Mouse (Mus musculus) thymus, adult 18-20 months (tissue): ENCODE results near the gene Arap1.

Experiments used
- DNase-seq, 2 experiments: peaks; one replicate each; pipeline ENCODE4 v3.0.0; 2022; ENCODE audit warnings: mixed read lengths in 2 of 2

The Arap1 gene

DNA sequence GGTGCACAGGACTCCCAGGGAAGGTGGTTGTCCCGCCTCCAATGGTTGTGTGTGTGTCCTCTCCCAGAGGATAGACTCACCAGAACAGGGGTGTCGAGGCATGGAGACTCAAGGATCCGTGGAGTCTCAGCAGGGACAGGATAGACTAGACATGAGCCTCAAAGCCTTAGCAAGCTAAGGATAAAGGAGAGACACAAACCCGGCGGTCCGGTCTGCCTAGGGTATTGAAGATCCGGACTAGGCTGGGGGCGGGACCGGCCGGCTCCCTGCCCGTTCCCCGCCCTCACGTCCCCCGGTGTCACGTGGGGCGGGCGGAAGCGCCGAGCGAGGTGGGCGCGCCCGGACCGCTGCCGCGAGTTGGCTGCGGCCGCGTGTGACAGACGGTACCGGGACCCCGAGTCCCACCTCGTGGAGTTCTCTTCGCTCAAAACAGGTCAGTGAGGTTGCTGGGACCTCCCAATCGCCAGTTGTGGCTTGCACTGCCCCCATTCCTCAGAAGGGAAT, at the start of gene Arap1:
Arap1 (plus strand) TSS at position 301 of the 504 bp plus-strand sequence.
- DNase-seq: peak; percentile 46 to 55

DNA sequence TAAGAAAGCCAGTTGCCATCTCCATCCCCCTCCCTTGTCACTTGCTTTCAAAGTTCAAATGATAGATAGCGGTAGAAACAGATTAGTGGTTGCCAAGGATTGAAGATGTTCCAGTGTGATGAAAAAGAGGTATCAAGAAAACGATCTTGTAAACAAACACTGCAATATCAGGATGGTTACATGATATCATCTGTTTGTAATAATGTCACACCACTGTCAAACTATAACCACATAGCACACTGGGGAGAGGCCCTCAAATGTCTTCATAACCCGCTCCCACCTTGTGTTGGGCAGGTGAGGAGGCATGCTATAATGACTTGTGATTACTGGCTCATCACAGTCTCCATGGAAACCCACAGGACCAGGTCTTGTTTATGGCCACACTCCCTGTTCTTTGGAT, 49.5 kb upstream of the Arap1 start:
- DNase-seq: no peak

DNA sequence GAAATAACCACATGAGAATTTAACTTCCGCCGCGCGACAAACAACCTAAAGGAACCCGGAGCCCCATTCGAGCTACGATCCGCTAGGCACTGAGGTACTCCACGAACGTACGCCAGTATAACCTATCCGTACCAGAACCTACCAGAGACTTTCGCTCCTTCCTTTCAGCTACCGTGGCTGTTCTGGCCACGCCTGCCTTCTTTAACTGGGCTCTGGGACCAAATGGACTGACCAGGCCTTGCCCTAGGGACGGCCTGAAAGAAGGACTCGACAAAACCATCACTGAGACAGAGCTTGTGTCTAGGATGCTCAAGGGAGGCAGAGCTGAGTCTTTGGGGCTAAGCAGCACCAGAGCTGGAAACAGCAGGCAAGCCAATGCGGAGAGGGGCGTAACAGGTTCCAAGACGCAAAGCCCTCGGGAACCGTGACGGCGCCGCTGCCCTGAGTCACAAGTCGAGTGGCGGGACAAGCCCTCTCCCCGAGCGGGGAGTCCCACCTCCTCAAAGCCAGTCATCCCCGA, 46.4 kb upstream of the Arap1 start:
- DNase-seq: peak in 1 of 2 experiments; percentile 44

DNA sequence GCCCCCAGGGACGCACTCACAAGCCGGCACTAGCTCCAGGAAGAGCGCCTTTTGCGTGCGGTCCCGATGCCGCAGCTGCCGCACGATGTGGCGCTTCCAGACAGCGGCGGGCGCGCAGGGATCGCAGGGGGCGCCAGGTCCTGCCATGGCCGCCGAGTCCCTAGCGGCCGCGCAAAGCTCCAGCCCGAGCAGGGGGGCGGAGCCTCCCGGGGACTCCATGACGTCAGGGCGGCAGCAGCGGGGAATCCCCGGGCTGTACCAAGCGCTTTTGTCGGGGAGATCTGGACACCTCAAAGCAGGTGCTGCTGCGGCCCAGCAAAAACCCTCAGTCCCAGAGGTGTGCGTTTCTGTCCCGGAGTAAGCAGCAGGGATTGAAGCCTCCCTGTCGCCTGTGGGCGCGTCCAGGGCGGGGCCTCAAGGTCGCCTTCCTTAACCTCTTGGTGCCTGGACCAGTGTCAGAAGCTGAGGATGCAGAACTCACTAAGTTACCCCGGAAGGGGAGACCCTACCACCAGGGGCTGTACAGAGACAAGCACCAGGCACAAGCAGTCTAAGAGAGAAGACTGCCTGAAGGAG, 45.9 kb upstream of the Arap1 start, which contains the start of gene Atg16l2:
Atg16l2 (minus strand) TSS at position 371 of the 576 bp plus-strand sequence.
- peak; percentile 92 to 95 for DNase-seq

DNA sequence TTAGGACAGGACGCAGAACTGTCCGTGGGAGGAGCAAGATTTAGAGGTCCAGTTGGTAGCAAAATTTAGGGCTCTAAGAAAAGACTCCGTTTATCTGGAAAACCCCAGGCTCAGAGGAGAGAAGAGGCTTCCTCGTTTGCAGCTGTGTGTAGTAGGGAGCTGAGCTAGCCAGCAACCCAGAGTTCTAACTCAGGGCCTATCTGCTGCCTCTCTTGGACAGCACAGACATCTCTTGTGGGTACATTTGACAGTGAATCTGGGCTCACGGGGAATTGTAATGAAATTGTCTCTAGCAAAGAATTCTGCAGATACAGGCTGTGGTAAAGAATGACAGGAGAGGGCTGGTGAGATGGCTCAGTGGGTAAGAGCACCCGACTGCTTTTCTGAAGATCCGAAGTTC, 45.2 kb upstream of the Arap1 start:
- DNase-seq: no peak

DNA sequence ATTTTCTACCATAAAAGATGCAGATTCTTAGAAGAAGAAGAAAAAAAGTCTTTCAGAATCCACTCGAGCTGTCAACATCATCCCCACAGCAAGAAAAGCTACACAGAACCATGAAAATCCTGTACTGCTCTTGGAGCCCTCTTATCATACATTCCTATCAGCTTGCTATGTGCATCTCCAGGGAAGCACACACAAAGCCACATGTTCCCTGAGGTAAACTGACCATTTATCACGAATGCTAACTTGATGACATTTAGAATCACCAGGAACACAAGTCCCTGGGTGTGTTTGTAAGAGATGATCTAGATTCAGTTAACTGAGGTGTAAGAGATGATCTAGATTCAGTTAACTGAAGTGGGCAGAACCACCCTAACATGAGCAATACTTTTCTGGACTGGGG, 41.0 kb upstream of the Arap1 start:
- no peak for DNase-seq

DNA sequence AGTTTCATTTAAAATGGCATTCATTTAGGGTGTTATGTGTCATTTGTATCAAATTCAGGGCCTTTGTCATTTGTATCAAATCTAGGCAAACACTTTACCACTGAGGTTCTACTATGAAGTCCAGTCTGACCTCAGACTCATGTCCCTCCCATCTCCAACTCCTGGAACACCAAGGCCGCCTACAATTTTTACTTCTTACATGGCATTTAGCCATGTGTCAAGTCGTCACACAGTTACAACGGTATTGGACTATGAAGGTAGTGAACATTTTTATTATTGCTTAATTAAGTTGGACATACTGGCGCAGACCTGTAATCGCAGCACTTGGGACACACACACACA, 37.9 kb upstream of the Arap1 start:
- no peak for DNase-seq

DNA sequence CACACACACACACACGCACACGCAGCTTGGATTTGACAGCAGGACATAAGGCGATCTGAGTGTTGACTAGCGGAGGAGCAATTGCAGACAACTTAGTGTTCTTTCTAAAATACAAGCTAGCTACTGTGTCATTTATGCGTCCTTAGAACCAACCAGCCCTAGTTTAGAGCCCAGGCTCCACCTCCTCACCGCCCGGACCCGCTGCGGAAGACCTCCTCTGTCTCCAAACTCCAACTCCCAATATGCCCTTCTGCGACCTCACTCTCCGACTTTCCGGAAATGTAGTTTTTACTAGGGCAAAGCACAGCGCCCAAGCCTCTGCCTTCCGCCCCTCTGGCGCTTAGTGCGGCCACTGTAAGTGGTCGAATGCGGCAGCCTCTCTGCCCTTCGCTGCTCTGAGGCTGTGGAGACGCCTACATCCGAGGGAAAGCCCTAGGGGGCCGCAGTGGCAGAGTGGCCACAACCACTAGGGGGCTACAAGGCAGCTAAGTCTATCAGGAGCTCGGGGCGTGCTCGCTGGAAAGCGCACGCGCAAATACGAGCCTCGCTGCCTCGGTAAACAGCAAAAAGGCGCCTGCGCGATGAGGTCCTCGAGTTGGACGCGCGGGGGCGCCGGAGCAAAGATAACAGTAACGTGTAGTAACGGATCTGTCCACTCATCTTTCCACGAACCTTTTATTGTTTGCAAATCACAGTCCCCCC, 37.4 kb upstream of the Arap1 start:
- peak; percentile 94 to 96 for DNase-seq

DNA sequence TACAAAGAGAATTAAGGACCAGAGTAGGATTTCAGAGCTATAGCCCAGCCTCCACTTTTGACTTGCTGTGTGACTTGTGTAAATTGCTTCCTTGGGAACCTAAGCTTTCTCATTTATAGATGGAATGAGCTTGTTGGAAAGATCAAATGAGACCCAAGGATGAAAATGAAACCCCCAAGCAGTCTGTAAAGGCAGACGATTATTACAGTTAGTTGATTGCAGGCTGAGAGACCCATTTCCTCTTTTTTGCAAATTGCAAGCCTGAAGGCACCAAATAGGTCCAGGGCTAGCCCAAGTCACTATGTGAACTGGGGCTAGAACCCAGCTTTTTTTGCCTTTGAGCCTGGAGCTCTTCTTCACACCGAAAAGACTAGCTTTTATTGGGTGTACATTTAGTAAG, 36.8 kb upstream of the Arap1 start:
- no peak for DNase-seq

DNA sequence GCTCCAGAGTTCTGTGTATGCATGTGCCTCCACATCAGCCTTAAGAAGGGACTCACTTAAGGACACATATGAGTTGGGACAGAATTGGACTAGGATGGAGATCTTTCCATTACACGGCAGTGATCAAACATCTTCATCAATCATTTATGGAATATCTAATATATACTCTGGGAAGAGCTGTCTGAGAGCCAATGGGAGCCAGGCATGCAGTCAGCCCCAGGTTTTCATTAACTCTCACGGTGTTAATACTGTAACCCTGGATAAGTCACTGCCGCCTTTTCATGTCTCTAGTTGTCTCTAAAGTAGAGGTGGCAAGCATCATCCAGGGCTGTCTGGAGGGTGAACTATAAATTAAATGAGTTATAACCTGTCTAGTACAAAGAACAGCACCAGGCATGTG, 34.8 kb upstream of the Arap1 start:
- no peak for DNase-seq

DNA sequence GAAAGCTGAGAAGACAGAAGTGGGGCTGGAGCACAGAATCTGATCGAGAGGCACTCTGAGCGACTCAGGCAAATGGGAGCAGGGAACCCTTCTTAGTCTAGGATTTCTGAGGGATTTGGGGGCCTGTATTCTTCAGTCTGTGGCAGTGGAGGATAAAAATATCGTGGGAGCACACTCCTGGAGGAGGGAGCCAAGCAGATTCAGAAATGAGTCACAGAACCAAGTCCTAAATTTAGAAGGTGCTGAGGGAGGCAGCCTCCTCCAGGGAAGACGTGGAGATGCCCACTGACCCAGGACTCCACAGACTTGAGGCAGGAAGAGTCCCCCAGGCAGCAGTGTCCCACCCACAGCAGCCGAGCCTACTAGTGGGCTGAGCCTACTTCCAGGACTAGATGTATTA, 33.5 kb upstream of the Arap1 start:
- no peak for DNase-seq

DNA sequence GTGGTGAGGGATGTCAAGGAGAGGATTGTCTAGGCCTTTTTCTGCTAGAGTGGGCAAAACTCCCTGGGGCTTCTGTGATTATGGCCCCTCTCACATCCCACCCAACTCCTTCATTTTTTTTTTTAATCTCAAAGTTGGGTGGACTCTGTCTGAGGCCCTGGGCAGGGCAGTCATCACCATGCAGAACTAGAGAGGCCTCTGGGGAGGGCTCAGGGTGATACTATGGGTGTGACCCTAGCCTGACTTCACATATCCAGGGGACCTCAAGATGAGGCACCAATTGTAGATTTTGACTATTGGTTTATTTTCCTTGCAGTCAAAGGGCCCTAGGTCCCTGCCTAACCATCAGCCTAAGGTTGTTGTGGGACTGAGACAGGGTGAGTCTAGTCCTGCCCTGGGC, 32.2 kb upstream of the Arap1 start:
- no peak for DNase-seq

DNA sequence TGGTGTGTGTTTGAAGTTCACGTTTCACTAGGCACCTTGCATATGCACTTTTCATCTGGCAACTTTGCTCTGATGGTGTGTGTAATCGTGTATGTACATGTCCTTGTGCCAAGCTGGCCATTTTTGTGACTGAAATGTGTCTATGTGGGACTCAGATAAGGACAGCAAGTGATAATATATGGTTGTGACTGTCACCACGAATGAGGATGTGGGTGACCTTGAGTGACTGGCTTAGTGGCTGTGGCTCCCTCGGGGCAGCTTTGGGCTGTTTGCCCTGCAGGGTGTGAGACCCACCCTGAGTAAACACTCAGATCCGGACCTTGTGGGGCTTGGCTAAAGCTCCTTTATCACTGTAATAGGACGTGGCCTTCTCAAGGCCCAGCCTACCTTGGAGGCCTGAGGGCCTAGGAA, 31.3 kb upstream of the Arap1 start:
- no peak for DNase-seq

DNA sequence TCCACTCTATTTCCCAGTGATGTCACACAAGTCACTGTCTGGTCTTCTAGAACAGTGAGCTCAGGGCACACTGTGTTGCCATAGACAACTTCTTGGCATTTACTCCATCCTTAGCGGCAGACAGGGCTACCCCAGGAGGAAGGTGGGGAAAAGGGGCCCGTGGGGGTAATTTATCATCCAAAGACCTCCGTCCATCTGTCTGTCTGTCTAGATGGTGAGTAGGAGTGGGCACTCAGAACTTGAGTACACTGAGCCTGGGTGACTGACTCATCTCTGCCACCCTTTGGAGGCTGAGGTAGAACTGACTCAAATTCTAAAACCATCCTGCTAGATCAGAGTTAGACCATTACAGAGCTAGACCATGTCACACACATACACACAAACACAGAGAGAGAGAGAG, 30.9 kb upstream of the Arap1 start, which contains the start of gene Stard10:
Stard10 (plus strand) TSS at position 73 of the 400 bp plus-strand sequence.
- DNase-seq: no peak

DNA sequence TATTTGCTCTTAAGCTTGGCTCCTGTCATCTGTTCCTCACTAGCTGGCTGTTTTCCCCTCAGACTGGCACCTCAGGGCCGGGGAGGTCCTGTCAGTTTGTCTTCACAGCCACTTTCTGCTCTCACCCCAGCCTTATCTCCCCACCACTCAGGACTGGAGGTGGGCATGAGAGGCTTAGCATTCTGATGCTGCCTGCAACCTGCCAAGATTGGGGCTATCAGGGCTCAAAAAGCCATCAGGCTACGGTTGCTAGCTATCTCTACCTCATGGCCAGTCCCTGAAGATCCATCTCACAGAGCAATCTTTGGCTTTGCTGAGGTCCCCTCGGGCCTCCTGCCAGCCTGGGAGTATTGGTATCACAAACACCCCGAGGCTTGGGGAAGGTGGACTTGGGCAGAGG, 29.0 kb upstream of the Arap1 start:
- no peak for DNase-seq

DNA sequence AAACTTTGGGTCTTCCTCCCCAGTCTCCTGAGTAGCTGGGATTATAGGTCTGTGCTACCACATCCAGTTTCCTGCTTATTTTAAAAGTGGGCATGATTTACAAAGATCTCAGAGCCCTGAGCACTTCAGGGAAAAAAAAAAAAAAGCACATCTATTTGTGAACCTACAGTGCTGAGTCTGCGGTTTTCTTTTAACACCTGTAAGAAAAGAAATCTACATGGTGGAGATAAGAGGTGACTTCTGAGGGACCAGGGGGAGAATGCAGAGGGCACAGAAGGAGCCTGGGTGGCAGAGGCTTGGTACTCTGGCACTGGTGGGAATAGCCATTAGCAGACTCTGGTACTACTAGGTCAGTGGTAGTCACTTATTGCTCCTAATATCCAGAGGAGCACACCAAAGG, 28.1 kb upstream of the Arap1 start:
- no peak for DNase-seq

DNA sequence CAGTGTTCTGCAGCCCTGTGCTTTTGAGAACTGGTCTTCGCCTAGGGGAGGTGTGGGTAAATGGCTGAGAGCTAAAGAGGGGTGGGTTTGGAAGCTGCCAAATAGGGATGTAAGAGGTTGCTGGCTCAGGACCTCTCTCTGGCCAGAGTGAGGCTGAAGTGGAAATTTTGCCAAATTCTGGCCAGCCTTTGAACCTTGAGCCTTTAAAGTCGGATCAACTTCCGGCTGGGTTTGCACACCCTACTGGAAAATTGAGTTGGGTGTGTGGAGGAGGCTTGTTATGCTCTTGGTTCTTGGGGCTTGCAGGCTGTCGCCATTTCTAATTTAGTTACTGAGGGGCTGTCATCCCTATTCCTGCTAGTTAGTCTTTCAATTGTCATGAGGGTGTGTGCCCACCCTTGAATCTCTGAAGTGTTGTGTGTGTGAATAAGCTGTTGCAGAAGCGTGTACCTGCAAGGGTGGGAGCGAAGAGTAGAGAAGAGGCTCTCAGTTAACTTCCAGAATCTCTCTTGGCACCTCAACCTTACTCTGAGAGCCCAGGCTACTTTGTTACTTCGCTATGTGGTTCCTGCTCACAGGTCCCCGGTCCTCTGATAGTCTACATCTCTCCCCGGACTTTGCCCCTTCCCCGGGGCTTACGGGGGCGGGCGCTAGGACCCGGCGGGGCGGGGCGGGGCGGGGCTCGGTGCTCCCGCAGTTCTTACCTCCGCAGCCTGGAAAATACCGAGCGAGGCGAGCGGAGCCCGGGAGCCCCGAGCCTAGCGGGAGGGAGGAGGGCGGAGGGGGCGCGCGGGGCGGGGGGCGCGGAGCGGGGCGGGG, 27.3 kb upstream of the Arap1 start:
- no peak for DNase-seq

DNA sequence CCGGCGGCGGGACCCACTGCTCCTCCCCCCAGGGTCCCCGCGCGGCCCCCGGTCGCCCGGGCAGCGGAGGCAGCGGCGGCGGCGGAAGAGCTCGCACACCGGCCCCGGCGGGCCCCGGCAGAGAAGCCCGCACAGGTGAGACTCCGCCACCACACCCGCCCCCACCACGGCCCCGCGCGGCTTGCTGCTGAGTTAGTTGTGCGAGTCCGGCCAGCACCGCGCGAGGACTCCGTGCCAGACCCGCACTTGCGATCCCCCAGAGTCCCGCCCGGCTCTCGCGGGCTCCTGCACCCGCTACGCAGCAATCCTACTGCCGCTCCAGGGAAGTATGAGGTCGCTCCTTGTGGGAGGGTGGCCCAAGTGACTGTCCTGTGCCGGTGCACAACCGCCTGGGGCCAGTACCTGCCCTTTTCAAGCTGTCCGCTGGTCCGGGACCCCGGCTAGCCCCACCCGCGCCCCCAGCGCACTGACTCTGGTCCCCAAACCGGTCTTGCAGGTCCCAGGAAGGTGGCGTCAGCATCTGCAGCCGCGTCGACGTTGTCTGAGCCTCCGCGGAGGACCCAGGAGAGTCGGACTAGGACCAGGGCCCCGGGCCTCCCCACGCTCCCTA, 26.5 kb upstream of the Arap1 start:
- peak in 1 of 2 experiments; percentile 43 for DNase-seq

DNA sequence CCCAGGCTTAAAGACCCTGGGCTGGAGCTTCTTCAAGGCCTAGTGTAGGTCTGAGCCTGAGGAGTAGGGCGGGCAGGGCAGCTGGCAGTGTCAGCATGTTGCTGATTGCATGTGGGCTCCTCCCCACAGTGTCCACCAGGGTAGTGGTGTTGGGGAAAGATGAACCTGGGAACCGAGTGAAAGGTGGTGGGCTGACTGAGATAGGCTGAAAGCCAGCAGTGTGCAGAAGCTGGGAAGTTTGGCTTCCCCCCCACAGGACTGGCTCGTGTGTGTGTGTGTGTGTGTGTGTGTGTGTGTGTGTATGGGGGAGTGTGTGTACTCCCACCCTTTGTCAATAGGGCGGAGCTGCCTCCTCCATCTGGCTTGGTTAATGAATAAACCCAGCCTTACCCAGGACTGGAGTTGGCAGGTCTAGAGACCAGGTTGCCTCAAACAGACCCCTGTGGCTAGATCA, 24.7 kb upstream of the Arap1 start:
- DNase-seq: no peak

DNA sequence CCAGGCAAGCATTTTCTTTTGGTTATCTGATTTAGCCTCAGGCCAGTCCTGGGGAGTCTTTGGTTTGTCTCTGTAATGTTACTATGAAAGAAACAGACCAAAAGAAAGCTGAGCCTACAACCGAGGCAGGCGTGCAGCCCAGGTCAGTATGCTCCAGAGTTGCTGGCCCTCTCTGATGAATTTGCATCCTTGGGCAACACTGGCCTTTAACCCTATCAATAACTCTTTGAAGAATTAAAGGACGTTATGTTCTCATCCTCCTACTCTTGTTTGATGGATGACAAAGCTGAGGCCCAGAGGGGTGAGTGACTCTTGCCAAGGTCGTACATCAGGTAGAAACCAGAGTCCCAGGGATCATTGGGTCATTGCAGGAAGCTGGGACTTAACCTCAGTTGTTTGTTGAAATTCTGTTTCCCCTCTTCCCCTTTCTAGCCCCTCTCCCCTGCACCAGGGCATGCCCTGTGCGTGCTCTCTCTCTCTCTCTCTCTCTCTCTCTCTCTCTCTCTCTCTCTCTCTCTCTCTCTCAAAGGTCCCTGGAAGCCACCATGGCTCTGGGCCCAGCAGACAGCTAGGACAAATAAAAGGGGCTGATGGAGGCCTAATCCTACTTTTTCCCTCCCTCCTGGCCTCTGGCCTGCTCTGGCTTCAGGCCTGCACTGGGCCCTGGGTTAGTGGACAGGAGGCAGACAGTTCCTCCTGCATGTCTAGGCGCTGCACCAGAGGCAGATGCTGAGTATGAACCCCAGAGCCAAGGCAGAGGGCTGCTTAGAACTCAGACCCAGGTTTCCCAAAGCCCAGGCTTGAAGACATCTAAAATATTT, 23.5 kb upstream of the Arap1 start:
- DNase-seq: no peak

DNA sequence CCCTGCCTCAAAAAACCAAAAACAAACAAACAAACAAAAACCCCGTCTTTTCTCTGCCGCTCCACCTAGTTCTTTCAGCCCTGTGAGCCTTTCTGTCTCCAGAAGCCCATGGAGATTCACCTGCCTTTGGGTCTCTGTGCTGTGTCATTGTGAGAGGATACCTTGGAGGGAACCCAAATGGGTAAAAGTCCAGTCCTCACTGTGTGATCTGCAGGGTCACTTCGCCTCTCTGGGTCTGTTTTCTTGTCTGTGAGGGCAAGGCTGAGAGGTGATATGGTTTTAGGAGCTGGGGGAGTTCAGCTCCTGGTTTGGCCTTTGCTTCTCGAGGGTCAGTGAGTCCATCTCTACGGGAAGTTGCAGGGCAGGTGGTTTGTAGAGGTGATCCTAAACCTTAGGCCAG, 21.9 kb upstream of the Arap1 start:
- DNase-seq: no peak

DNA sequence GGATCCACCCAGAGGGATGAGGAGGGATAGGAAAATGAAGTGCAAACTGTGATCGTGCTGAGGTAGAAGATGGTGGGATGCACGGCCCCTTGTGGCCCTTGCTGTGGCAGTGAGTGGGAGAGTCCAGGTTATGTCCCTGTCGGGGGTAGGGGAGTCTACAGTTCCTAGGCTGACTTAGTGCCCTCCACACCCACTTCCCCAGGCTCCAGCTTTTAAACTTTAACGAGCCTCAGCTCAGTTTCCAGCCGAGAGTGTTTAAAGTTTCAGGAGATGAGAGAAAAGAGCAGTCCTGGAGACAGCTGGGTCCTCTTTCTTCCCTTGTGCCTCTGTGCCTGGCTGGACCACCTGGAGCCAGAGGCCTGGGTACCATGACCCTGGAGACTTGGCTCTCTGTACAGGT, 20.6 kb upstream of the Arap1 start:
- DNase-seq: no peak
